Mouse (Mus musculus) cerebellum, adult 9-10 months (tissue): Measurements from ENCODE around the gene Catip.

Source experiments
- DNase-seq: peaks from one replicate; pipeline ENCODE4 v3.0.0; 2022

Gene Catip

DNA sequence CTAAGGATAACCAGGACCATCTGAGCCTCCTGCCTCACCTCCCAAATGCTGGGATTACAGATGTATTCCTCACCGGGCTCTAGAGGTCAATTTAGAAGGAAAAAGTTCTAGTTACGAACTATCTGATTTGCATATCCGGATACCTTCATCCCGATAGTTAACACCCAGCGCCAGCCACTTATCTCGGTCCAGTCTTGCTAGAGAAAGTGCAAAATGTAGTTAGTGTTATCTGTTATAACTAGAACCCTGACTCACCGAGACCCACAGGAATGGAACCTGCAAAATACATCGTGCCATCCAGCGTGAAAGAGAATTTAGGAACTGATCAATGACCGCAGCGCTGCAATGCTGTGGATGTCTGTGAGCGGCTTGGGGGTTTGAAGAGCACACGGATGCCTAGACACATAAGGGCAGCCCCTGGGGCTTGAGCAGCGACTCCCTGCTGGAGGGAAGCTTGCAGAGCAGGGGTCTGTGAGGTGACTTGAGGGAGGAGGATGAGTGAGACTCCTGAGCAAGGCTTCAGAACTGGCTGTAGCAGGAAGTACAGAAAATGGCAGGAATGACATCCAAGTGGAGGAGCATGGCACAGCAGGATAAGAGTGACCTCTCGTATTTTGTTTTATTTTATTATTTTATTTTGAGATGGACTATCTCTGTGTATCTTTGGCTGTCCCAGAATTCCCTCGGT, 39.3 kb downstream of the Catip start:
- DNase-seq = no peak

DNA sequence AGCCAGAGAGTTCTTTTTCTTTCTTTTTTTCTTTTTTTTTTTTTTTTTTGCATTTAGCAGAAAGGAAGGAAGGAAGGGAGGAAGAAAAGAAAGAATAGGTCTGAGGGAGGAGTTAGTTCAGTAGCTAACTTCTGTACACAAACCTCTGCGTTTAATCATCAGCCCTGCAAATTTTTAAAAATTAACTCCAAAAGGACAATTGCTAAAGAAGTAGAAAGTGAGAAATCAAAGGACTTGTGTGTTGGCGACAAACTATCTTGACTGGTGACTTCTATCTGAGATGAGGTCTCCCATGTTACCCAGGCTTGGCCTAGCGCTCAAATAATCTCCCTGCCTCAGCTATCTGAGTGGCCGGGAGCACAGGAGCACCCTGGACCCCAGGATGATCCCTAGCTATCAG, 42.3 kb downstream of the Catip start:
- no peak for DNase-seq

DNA sequence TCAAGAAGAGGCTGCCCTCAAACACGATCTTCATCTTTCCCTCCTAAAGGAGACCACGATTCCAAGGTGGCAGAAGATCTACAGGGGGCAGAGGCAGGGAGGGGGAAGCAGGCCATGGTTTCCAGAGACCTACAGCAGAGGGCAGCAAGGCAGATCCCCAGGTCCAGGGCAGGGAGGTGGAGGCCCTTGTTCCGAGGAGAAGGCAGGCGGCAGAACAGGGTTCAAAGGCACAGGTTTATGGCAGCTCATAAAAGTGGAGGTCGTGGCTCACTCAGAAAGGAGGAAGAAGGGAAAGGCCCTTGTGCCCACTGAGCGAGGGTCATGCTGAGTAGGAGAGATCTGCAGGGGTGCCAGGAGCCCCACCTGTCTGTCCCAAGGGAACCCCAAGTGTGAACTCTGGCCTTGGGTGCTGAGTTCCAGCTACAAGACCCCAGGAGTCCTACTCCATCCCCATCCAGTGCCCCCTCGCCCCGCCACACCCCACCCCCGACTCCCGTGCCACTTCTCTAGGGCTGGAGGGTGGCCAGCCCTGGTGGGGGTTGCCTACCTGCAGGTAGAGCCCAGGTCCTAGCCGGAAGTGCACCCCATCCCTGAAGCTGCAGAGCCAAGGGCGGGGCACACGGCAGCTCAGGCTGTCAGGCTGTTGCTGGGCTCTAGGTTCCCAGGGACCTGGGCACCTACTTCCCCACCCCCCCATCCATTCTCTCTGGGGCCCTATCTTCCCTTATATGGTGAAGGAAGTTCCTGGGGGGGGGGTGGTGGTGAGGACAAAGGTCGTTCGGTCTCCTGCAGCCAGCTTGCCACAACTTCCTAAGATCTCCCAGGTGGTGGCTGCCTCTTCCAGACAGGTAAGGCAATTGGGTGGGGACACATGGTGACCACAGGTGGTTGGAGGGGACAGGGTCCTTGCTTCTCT, 46.9 kb downstream of the Catip start, which contains the start of gene Vil1:
Gene Vil1 (plus strand): TSS at position 788 of the 916 bp plus-strand sequence.
- no peak for DNase-seq

DNA sequence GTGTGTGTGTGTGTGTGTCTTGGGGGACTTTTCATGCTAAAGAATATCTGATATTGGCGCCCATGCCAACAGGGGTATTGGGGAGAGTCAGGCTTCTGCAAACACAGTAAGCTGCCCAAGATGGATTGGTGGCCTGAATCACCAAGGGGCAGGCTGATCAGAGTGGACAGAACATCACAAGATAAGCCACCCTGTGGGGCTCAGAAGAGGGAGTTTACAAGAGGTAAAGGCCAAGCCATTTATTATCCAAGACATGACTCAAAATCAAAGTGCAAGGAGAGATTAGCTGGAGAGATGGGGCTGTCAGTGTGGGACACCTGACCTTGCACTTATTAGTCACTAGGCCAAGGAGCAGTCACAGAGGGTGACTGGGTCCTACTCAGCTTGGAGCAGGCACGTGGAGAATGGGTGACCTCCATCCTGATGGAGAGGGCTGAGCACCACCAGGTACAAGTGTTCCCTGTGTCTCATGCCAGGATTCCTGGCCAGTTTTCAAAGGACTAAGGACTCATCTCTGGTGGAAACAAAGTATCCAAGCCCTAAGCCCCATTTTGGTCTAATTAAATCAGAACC, 49.9 kb downstream of the Catip start:
- DNase-seq = no peak

DNA sequence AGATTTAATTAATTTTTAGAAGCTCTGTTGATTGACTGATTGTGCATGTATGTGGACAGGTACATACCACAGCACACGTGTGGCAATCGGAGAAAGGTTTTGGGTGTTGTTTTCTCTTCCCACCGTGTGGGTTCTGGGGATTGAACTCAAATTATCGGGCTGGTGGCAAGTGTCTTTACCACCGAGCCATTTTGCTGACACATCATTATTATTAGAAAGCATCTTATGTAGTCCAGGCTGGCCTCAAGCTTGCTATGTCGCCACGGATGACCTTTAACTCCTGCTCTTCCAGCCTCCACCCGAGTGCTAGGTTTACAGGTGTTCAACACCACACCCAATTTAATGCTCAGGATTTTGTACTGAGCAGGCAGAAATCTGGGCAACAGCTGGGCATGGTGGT, 50.8 kb downstream of the Catip start:
- DNase-seq = no peak

DNA sequence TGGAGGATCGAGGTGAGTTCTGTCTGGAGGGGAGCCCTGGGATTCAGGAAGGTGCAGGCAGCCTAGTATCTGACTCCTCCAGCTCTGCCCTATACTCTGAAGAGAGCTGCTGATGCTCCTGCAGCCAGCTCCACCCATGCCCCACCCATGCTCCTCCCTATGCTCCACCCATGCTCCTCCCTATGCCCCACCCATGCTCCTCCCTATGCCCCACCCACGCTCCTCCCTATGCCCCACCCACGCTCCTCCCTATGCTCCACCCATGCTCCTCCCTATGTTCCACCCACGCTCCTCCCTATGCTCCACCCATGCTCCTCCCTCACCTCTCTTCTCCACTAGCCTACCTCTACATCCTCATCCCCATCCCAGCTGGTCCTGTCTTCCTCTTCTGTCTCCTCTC, 53.2 kb downstream of the Catip start:
- peak; percentile 22 for DNase-seq
